Mouse (Mus musculus) stomach, postnatal 0 days (tissue): ENCODE data around the gene Smoc1.

Experiments
- CTCF ChIP-seq: IDR thresholded peaks from 2 replicates; pipeline ENCODE4 v1.5.1; 2016; ENCODE audit warnings: antibody characterized with exemption, low read depth, mild to moderate bottlenecking, moderate library complexity
- EP300 ChIP-seq: optimal IDR thresholded peaks from 2 replicates; pipeline ENCODE3; 2016; ENCODE audit warnings: antibody characterized with exemption

DNA sequence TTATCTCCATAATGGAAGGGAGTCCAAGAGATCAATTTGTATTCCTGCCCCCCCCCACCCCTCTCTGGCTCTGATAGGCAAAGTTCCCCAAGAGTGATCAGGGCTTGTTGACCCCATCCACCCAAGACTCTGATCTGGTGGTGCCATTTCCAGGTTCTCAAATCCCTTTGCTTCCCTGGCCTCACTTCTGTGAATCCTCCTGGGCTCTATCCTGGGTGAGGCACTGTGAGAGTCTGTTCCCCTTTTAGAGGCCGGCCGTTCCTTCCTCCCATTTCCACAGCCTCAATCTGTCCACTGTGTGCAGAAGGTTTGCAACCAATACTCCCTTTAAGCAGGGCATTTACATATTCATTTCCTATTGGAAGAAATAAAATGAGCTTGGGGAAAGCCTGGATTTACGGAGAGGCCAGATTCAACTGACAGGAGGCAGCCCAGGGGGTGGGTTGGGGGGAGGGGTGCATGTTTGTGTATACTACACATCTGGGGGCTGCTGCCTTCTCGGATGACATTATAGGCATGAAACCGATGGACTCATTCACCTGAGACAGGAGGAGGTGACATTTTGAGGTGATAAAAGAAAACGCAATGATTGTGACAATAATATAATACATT is 199.5 kb downstream of the Smoc1 start:
- TF ChIP-seq EP300 (no peak), CTCF (no peak)
